ENCODE assay signal across 8 mouse cellular contexts in genomic region chr8:112128833-112129518, GRCm38 (mm10).
DNase-seq lines count a peak whose midpoint lies in the region; ATAC-seq lines count a peak whose summit lies in the region.

No protein-coding gene starts in this region.

- no peaks in the 10 kb centered on the region for H3K27me3 ChIP-seq in heart, embryonic 11.5 days (ENCODE audit: control insufficient read depth, insufficient read depth, low read length)

- peak; percentile 9 for DNase-seq in right cerebral cortex, postnatal 4 days
- no peak for DNase-seq in right cerebral cortex, postnatal 36 days (ENCODE audit: low spot score in 2 of 2)
- DNase-seq in adrenal gland, postnatal 25 days, result peak; percentile 28
- DNase-seq in kidney, postnatal 4 days, result peak; percentile 82 to 86
- peak; percentile 2 for DNase-seq in ovary, postnatal 10 days (ENCODE audit: low spot score)
- DNase-seq in B cell, adult 2 months, result no peak
- DNase-seq in frontal cortex, postnatal 10 days (ENCODE audit: low spot score in 2 of 2), result no peak

- WGBS in heart, embryonic 11.5 days (ENCODE audit: insufficient replicate concordance), result 46% methylated on average over 14 of the region's 14 CpGs

- H3K9me3 ChIP-seq in heart, embryonic 11.5 days (replicated peaks; ENCODE audit: control insufficient read depth, low read length), result no peaks in the 10 kb centered on the region

- H3K4me3 ChIP-seq in heart, embryonic 11.5 days (ENCODE audit: low read depth, low read length), result no peak overlapping the region

- H3K4me2 ChIP-seq in heart, embryonic 11.5 days, result no peak overlapping the region

- peak; percentile 67; the same call in 1 of the 2 replicates for ATAC-seq in heart, embryonic 11.5 days (replicated peaks; ENCODE audit: insufficient number of reproducible peaks, low FRiP score, low TSS enrichment)

- no peak overlapping the region for H3K9ac ChIP-seq in heart, embryonic 11.5 days (ENCODE audit: low read depth, low read length)

- H3K36me3 ChIP-seq in heart, embryonic 11.5 days (ENCODE audit: control insufficient read depth, insufficient read depth, low read length), result no peaks in the 10 kb centered on the region

- H3K27ac ChIP-seq in heart, embryonic 11.5 days (ENCODE audit: low read depth, low read length), result no peak overlapping the region

- H3K4me1 ChIP-seq in heart, embryonic 11.5 days (ENCODE audit: control insufficient read depth, insufficient read depth, low read length), result no peaks in the 10 kb centered on the region

Comparison
In these comparisons a context has a peak if more than half of its experiments do, and no peak if none do; other contexts are left out.
1. DNase-seq: peak in right cerebral cortex, postnatal 4 days (single experiment), adrenal gland, postnatal 25 days (single experiment), kidney, postnatal 4 days (2 of 2) and ovary, postnatal 10 days (single experiment); none in right cerebral cortex, postnatal 36 days (0 of 2), B cell, adult 2 months (0 of 2) and frontal cortex, postnatal 10 days (0 of 2).